Mouse (Mus musculus) megakaryocyte, embryonic 14.5 days (primary cell): Measurements from ENCODE around the gene Hs3st3a1.

ENCODE experiments used
- FLI1 ChIP-seq: IDR thresholded peaks from 2 replicates; pipeline ENCODE4 v1.6.1; 2012; ENCODE audit warnings: low read length, inconsistent platforms, mixed read lengths
- GATA1 ChIP-seq: IDR thresholded peaks from 3 replicates; pipeline ENCODE4 v1.6.1; 2012; ENCODE audit warnings: mixed read lengths, low read length, inconsistent platforms, borderline replicate concordance

- no peak for TF ChIP-seq GATA1
- TF ChIP-seq FLI1 = no peak
These were observed 78.3 kb downstream of the Hs3st3a1 start for GRCm38 (mm10) chr11:64513419-64513818.
